Mouse (Mus musculus) kidney, postnatal 14 days (tissue): ENCODE results near the gene Tjp2.
A peak's percentile ranks its signal among the peaks of the same experiment; 100 is the strongest.
"Not testable (repeated sequence)": the region's sequence is repeated elsewhere in the genome, so short reads cannot be mapped to it uniquely, and the experiment has no call there.

ENCODE experiments used
- DNase-seq: peaks from one replicate; pipeline ENCODE4 v3.0.0; 2022; ENCODE audit warnings: mixed read lengths

Tjp2 gene

DNA sequence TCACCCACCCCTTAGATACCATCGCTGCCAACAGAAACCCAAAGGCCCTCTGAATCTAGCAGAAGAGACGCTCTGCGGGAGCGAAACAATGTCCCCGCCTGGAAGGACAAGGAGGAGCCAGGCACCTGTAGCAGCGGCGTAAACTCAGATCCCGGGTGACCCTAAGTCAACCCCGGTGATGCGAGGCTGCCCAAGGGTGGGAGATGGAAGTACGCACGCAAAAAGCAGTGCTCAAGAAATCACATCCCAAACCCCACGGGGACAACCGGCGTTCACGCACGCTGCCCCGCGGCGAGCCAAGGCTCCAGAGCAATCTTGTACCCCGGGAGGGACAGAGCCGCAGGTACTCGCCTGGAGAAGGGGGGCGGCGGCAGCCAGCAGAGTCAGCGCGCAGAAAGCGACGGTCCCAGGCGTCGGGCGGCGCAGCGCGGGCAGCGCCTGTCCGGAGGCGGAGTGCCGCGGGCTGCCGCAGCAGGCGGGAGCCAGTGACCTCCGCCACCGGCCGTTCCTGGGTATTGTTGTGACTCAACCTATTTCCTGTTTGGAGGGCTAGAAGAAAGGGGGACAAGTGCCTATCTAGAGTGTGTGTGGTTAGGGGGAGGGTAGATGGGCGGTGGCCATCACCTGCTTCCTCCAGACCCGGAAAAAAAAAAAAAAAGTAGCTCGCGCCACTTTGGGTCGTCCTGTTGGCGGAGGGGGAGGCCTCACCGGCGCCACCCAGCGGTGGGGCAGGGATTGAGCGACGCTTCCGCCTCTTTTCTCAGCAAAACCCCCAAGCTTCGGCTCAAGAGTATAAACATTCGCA is at the start of gene Tjp2:
TSS of gene Tjp2 (minus strand) at position 531 of the 805 bp plus-strand sequence.
- DNase-seq: peak; percentile 81

DNA sequence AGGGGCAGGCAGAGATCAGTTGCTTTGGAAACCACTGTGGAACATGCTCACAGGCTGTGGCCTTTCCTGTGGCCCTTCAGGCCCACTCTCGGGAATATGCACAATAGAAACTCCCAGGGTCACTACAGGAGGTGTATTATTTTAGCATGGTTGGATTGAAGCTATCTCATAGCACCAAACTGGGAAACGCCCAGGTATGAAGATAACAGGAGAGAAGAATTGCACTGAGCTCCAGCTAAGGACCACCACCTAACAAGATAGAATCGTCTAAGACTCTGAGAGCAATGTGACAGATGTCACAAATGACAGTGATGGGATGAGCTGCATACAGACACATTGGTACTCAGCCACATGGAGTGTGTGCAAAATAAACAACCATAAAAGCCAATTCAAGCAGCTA is 49.5 kb upstream of the Tjp2 start:
- DNase-seq: no peak

DNA sequence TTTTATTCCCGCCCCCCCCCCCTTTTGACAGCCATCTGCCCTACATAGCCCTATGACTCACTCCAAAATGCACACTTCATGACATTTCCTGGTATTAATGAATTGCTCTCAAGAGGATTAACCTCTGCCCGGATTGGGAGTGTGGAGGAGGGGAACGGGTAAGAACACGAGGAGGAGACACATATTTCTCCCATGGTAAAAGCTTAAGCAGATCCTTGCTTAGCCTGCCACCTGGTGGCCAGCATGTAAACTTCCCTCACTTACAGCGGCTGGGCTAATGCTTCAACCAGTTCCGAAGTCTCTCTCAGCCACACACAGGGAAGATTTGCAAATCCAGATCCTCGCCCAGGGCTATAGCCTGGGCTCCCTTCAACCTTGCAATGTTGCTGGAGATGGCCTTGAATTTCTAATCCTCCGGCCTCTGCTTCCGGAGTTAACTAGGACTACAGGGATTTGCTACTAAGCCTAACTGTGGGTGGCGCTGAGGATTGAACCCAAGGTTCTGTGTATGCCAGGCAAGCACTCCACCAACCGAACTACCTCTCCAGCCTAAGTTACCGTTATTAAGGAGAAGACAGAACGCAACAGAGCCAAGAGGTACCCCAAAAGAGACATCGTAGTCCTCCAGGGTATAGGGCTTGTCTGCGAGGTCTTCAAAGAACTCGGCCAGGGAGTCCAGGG is 47.1 kb upstream of the Tjp2 start:
- DNase-seq: peak; percentile 88

DNA sequence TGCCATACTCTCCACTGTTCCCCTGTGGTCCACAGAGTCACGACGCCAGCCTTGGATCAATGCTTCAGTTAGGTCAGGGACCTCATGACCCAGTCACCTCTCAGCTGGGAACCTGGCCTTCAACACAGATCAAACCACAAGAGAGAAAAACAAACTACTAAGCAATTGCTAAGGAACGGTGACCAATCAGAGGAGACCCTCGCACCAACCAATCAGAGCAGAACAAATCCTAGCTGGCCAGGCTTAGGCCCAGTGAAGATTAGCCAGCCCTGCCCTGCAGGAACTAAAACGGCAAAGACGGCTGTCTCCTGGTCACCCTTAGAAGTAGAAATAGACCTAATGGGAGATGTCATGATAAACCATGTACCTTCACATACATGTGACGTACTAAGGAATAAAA is 46.5 kb upstream of the Tjp2 start:
- DNase-seq: peak; percentile 75

DNA sequence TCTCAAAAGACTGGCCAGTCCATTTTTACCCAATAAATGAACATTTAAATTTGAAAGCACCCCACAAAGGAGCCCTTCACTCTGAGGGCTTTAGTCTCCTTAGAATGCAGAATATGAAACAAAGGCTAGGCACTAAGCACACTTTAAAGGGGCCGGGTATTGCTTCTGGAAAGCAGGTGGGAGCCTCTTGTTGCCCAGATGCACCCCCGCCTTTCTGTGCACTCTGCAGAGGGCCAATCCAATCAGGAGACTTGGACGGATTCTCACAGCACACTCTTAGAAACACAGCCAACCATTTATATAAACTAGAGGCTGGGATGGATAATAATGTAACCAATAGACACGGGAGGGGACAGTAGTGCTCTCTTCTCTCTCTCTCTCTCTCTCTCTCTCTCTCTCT is 43.7 kb upstream of the Tjp2 start:
- DNase-seq: no peak

DNA sequence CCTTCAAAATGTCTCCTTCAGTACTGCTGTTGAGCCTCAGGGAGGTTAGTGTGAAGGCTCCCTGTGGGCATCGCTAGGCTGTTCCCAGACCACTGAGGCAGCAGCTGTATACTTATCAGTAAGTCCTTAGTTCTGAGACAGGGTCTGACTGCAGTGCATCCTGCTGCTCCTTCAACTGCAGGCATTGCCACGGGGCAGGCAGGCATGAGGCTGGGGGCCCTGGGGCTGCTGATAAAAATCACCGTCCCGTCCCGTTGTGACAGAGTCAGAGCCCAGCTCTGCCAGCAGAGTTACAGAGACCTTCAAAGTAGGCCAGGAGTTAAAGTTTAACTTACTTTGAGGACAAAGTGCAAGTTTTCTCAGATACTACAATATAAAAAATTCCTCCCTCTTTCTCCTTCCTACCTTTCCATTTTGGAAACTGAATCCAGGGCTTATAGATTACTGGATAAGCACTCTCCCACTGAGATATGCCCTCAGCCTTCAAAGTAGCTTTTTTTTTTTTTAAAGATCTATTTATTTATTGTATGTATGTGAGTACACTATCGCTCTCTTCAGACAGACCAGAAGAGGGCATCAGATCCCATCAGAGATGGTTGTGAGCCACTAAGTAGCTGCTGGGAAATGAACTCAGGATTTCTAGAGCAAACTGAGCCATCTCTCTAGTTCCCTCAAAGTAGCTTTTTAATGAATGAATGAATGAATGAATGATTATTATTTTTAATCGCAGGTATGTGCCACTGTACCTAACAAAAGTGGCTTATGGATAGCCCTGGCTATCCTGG is 41.4 kb upstream of the Tjp2 start:
- DNase-seq: peak; percentile 76

DNA sequence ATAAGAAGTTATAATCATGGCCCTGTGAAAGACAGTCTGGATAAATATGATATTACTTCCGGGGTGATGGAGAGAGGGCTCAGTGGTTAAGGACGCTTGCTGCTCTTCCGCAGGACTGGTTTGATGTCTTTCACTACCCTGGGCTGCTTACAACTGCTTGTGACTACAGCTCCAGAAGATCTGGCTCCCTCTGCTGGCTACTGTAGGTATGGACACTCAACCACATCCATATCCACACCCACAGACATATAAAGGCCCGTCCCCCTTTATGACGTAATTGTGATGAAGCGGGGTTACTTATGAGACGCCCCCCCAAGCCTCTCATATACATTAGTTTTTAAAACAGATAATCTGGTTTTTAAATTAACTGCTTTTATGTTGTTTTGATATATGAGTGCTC is 40.2 kb upstream of the Tjp2 start:
- DNase-seq: peak; percentile 91

DNA sequence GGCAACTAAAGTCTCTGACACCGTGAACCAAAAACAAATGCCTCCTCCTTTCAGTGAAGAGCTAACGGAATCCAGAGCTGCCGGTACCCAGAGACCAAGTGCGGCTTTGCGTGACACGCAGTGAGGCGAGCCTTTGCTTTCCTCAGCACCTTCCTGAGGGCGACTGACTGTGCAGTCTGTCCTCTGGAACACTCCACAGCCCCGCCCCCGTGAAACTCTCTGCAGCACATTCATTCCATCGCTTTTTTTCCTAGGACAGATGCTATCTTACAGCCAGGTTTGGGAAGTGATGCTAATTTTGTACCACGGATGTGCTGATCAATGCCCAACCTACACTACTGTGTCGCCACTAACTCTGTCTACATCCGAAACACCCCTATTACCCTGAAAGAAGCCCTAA is 37.9 kb upstream of the Tjp2 start:
- DNase-seq: peak; percentile 64

DNA sequence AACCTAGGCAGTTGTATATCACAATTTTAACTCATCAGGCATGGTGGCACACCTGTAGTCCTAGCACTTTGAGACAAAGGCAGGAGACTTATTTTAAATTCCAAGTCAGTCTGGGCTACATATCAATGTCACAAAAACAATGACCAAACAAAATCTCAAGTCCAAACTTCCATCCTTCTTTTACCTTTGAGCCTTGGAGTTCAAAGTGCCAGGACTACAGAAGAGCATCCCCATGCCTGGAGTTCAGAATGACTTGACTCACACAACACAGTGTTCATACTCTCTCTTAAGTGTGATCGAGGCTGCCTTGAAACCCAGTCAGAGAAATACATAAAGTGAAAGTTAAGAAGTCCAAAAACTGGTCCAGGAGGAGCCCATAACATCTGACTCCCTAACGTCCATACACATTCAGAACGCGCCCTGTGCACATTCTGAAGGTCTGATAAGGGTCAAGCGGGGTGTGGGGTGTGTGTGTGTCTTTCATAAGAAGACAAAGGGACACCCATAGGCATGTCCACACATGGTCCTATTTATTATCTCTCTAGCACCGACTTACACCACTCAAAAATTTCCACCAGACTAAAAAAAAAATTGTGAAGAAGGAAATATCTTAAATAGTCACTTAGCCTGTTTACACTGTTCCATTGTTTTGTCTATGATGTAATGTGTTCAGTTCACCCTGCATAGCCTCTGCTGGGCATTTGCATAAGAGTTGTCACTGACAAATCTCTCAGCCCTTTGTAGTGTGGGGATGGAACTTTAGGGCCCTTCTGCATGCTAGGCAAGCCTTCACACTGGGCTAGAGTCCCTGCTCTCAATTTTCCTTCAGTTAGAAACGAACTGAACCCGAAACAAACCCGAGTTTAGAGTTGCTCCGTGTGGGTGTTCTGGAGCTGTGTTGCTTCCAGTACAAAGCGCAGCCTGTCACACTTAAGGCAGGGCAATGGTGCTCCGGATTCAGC is 34.8 kb upstream of the Tjp2 start:
- DNase-seq: peak; percentile 45

DNA sequence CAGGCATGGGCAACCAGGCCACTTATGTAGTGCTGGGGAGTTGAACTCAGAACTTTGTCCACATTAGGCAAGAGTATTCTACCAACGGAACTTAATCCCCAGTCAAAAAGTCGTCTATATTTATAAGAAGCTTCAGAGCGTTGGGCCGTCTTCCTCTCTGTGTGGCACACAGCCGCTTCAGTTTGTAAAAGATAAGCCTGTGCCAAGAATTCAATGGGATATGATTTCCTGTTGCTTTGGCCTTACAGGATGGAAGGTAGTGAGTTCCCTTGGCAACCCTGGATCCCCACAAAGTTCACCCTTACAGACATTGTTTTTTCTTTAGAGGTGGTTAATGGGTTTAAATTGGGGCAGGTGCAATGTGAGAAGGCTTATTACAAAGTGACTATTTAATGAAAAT is 33.5 kb upstream of the Tjp2 start:
- DNase-seq: peak; percentile 48

DNA sequence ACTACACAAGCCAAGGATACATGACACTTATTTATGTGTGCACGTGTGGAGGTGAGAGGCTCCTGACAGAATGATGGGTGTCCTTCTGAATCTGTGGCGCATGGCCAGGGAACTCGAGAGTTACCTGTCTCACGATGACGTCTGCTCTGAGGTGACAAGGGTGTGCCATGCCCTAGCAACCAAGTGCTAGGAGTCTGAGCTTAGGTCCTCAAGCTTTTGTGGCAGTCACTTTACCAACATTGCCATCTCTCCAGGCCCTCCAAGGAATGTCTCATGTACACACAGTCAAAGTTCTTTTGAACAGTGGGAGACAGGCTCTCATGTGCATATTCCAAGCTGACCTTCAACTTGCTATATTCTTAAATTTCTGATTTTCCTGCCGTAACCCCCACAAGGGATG is 33.1 kb upstream of the Tjp2 start:
- DNase-seq: no peak

DNA sequence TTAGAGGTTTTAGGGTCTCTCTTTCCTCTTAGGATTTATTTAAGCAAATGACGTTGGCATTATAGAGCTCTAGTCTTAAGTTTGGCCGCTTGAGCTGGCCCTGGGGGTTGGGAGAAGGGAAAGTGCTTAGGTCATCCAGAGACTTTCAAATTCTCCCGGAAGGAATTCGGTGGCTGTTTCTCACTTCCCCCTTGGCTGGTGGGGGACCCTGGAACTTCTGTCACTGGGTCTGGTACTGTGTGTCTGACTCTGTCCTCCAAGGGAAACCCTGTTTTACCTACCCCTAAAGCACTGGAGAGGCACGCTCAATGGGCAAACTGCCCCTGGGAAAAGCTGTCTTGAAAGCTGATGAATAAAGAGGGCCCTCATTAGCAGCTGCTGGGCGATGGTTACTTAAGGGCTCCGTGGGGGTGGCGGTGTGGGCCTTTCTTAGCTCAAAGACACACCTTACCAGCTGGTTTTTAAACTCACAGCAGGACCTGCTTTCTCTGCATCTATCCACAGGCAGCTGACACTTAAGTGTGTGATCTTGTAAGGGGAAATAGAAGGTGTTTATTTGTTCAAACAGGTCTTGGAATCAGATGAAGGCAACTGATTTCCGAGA is 28.9 kb upstream of the Tjp2 start:
- no peak for DNase-seq

DNA sequence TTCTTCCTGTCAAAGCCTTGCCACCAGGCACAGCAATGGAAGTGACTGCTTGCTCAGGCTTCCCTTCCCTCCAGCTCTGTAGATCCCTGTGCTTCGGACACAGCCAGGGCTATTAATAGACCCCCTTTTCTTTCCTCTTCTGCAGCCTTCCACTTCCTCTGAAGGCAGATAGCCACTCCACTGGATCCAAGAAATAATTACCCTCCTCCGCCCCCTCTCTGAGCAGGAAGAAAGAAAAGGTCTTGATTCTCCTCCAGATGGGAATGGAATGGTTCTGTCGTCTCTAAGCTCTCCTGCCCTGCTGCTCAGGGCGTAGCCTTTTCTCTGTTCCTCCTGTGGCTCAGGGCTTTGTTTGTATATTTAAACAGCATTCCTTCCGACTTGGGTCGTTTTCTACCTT is 27.0 kb upstream of the Tjp2 start:
- peak; percentile 60 for DNase-seq

DNA sequence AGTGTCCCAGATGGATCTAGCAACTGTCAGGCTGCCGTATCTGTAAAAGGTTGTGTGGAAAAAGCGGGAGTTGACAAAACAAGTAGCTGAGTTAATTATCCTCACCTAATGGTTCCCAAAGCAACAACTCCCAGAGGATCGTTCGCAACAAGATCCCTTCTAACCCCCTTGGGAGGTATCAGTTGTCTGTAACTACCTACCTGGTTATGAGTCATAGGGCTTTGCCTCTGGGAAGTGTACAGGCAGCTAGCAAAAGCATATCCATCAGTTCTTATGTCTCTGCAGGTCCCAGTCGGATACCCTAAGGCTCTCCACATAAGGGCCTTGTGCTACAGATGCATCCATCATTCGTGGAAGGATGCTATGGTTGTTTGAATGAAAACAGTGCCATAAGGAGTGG is 18.5 kb upstream of the Tjp2 start:
- DNase-seq: no peak

DNA sequence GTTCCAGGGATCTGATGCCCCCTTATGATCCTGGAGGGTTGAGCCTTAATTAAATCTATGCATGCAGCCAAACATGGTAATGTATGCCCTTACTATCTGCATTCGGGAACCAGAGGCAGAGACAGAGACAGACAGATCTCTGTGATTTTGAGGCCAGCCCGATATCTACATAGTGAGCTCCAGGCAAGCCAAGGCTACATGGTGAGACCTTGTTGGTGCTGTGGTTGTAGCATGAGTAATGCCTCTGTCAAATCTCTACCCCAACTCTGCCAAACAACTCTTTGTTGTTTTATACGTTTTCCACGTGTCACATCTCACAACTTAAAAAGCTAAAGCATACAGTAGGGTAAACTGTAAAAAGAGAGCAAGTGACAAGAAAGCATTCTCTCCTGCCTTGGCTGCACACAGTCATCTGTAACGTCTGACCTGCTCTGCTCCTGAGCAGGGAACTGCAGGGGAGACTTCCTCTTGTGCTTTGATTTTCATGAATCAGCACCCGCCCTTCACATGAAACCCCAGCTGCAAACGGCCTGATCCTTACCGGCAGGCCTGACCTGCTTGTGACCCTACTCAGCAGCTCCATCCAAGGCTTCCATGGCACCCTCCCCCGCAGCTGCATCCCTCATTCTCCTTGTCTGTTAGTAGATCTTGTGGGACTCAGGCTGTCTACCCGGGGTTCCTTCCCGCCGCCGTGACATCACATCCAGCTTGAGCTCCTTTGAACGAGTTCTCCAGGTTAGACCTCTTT is 17.1 kb upstream of the Tjp2 start:
- DNase-seq: peak; percentile 16

DNA sequence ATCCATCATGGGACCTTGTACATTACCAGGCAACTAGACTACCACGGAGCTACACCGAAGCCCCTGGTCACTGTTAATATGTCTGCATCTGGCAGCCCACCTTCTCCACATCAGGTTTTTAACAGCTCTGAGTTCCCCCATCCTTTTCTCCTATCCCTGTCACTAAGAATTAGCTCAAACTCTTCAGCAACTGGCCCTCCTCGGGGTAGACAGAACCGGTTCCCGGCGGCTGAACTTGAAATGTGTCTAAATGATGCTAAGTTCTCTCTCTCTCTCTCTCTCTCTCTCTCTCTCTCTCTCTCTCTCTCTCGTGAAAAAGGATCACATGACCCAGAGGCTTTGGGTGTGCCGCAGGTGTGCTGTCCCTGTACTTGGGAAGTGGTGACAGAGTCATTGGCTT is 16.4 kb upstream of the Tjp2 start:
- DNase-seq: no peak

DNA sequence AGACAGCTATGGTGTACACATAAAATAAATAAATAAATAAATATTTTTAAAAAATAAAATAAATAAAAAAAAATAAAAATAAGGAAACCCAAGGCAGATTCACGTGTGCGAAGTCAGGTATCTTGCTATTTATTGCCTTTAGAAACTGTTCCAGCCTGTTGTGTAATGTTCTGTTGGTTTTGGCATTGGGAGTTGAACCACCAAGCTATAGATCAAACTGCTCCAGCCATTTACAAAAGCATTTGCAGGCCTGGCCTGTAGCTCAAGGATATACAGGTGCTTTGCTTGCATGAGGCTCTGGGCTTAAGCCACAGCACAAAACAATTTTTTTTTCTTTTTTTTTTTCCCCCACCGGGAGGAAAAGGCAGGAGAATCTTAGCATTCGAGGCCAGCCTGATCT is 13.2 kb upstream of the Tjp2 start:
- no peak for DNase-seq

DNA sequence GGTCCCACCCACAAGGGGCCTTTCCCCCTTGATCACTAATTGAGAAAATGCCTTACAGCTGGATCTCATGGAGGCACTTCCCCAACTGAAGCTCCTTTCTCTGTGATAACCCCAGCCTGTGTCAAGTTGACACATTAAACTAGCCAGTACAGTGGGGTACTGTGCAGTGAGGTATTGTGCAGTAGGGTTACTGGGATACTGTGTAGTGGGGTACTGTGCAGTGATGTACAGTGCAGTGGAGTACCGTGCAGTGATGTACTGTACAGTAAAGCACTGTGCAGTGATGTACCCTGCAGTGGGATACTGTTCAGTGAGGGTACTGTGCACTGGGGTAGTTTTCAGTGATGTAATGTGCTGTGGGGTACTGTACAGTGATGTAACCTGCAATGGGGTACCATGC is 7.5 kb upstream of the Tjp2 start:
- DNase-seq: not testable (repeated sequence)

DNA sequence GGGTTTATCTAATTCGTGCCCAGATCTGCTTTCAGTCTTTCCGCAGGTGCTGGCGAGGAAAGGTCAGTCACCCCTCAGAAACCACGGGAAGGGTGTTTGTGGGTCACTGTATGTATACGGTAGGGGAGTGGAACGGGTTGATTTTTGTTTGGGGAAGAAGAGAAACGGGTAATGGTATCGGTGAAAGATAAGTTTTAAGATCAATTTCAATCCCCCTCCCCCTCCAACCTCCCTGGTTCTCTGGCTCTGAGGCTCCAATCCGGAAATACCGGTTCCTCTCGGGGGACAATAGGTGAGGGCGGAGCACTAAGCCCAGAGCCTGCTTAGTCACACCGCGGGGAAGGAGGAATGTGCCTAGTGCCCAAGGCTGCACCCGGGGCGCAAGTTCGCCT is 471 bp upstream of the Tjp2 start:
- DNase-seq: peak; percentile 86

DNA sequence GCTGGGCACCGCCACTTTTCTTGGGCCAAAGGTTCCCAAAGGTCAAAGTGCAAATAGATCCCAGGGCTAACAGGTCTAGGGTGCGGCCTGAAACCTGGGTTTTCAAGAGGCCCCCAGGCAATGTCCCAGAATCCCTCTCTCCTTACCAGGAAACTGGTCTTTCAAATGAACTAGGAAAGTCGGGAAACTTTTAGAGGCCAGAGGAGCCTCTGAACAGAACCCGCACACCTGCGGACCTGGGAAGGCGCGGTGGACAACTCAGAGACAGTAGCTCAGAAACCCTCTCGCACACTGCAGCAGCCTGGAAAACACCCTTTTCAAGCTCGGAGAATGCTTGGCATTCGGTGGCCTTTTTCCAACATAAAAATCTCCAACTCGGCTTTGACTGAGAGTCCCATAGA is 979 bp downstream of the Tjp2 start:
- DNase-seq: peak; percentile 63

DNA sequence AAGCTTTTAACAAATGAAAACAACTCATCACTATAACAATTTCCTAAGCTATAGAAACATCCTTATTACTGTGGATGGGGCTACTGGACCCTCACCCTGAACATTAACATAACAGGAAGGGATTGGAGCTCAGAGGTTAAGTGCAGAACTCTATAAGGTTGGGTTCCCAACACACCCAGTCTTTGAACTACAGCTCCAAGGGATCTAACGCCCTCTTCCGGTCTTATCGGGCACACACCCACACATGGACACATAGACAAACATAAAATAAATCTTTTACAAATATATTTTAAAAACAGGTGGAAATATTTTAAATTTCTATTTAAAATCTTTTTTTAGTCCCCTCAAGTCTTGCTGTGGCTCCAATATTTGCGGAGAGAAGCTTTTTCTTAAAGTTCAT is 3.4 kb downstream of the Tjp2 start:
- no peak for DNase-seq
